Mouse (Mus musculus): ENCODE data around the gene Cdon. TPM values are rescaled to one million over a fixed set of nuclear protein-coding genes. Genes with fewer than 3 reads are reported as not detected.

Gene Cdon
- polyA plus RNA-seq, 1 experiment from 2014 or later, result 8.5 TPM

- 88% methylated on average over 12 of the region's 12 CpGs for WGBS
- ATAC-seq (ENCODE audit: low FRiP score, low read depth), result no peak
- peaks cover 13% of the 10 kb centered on the region for H3K4me1 ChIP-seq
- peaks cover 8% of the 10 kb centered on the region for H3K36me3 ChIP-seq
- H3K9me3 ChIP-seq, result no peaks in the 10 kb centered on the region
- no peak overlapping the region for H3K9ac ChIP-seq
- no peak overlapping the region for H3K4me2 ChIP-seq (replicated peaks)
- no peaks in the 10 kb centered on the region for H3K27me3 ChIP-seq (replicated peaks)
- H3K4me3 ChIP-seq, result no peak overlapping the region
- H3K27ac ChIP-seq, result no peak overlapping the region
Observed at GRCm38 (mm10) chr9:35556494-35557102, 135.7 kb downstream of the Cdon start.

Other genes with a start within 250 kb of the Cdon start
- 71.7 and 83.2 TPM in 2 replicates for gene Dcps, start 245.1 kb upstream of the Cdon start, polyA plus RNA-seq (2016; fragmentation: Nextera tagmentation; extraction: Ambion mirVana)
- 78.0 and 79.1 TPM in 2 replicates for gene Srpr, start 221.0 kb upstream of the Cdon start, polyA plus RNA-seq (2016; fragmentation: Nextera tagmentation; extraction: Ambion mirVana)
- 9.7 and 10.5 TPM in 2 replicates for gene Tirap, start 220.8 kb upstream of the Cdon start, polyA plus RNA-seq (2016; fragmentation: Nextera tagmentation; extraction: Ambion mirVana)
- 49.2 and 50.1 TPM in 2 replicates for gene Foxred1, start 210.1 kb upstream of the Cdon start, polyA plus RNA-seq (2016; fragmentation: Nextera tagmentation; extraction: Ambion mirVana)
- gene Fam118b, start 153.3 kb upstream of the Cdon start, polyA plus RNA-seq (2016; fragmentation: Nextera tagmentation; extraction: Ambion mirVana), result 68.3 and 68.4 TPM in 2 replicates
- gene Rpusd4, start 153.3 kb upstream of the Cdon start, polyA plus RNA-seq (2016; fragmentation: Nextera tagmentation; extraction: Ambion mirVana), result 24.4 and 25.1 TPM in 2 replicates
- gene Gm1113, start 97.1 kb downstream of the Cdon start, polyA plus RNA-seq (2016; fragmentation: Nextera tagmentation; extraction: Ambion mirVana), result not detected in 2 replicates
- 14.5 and 15.7 TPM in 2 replicates for gene Ddx25, start 137.4 kb downstream of the Cdon start, polyA plus RNA-seq (2016; fragmentation: Nextera tagmentation; extraction: Ambion mirVana)
- 17.2 and 17.6 TPM in 2 replicates for gene Pus3, start 137.5 kb downstream of the Cdon start, polyA plus RNA-seq (2016; fragmentation: Nextera tagmentation; extraction: Ambion mirVana)
- gene Pate2, start 149.2 kb downstream of the Cdon start, polyA plus RNA-seq (2016; fragmentation: Nextera tagmentation; extraction: Ambion mirVana), result 1.5 and 1.7 TPM in 2 replicates
- gene Hyls1, start 149.3 kb downstream of the Cdon start, polyA plus RNA-seq (2016; fragmentation: Nextera tagmentation; extraction: Ambion mirVana), result 17.8 and 21.3 TPM in 2 replicates
- gene Pate4, start 190.8 kb downstream of the Cdon start, polyA plus RNA-seq (2016; fragmentation: Nextera tagmentation; extraction: Ambion mirVana), result not detected in 2 replicates
- not detected in 2 replicates for gene Pate3, start 227.1 kb downstream of the Cdon start, polyA plus RNA-seq (2016; fragmentation: Nextera tagmentation; extraction: Ambion mirVana)

Data from neural tube, embryonic 12.5 days (tissue).